ENCODE assay signal across 22 mouse cellular contexts in the genomic region with DNA sequence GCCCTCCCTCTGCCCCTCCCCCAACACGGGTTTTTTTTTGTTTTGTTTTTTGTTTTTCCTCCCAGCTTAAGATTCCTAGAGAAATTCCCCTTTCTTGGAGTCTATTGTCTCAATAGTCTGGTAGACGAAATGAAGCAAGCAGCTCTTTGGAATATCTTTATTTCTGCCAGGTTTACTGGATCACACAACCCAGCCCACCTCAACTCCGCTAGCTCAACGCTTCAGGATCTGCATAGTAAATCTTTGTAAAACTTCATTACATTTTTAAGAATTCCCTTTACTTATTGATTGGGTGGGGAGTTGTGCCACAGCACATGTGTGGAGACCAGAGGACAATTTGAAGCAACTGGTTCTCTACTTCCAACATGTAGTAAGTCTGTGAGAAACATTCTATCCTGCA. TPM values are rescaled to one million over a fixed set of nuclear protein-coding genes. Genes with fewer than 3 reads are reported as not detected.
"Had no signal": no experiment of that assay in that cellular context is flagged by ENCODE, and none has a peak within 500 bp of the region (broad histone marks: within the 10 kb centered on the region; RNA-seq: fewer than 3 reads in every experiment).

No protein-coding gene starts in this region.

- H3K4me1 ChIP-seq: hindbrain, embryonic 10.5 days; hindbrain, embryonic 12.5 days; intestine, embryonic 15.5 days; limb, embryonic 10.5 days; limb, embryonic 12.5 days had no signal

- H3K9me3 ChIP-seq: heart, embryonic 12.5 days; hindbrain, embryonic 10.5 days; hindbrain, embryonic 12.5 days; intestine, embryonic 15.5 days; limb, embryonic 10.5 days; limb, embryonic 12.5 days; liver, embryonic 12.5 days had no signal

- ATAC-seq: hindbrain, embryonic 16.5 days; inflammation-experienced regulatory T-cells, adult 6 months; liver, embryonic 12.5 days had no signal

- H3K27me3 ChIP-seq: heart, embryonic 12.5 days; intestine, embryonic 15.5 days had no signal

- H3K4me2 ChIP-seq: heart, embryonic 12.5 days; hindbrain, embryonic 12.5 days; hindbrain, embryonic 14.5 days; intestine, embryonic 15.5 days; limb, embryonic 12.5 days; liver, embryonic 12.5 days had no signal

- H3K27ac ChIP-seq: hindbrain, embryonic 10.5 days; hindbrain, embryonic 12.5 days; hindbrain, embryonic 14.5 days; intestine, embryonic 15.5 days; layer of hippocampus, adult 2 months; left cerebral cortex, adult 2 months; limb, embryonic 10.5 days; limb, embryonic 12.5 days; liver, embryonic 12.5 days; liver, embryonic 14.5 days had no signal

- H3K9ac ChIP-seq: heart, embryonic 12.5 days; hindbrain, embryonic 12.5 days; hindbrain, embryonic 14.5 days; intestine, embryonic 15.5 days; limb, embryonic 12.5 days; liver, embryonic 12.5 days; liver, embryonic 14.5 days had no signal

- DNase-seq: gastrocnemius, postnatal 14 days; heart, postnatal 10 days; heart, postnatal 4 days; kidney, adult 18-20 months; kidney, adult 8-10 months; kidney, postnatal 10 days; kidney, postnatal 25 days; kidney, postnatal 4 days; liver had no signal

- H3K4me3 ChIP-seq: heart, embryonic 12.5 days; hindbrain, embryonic 10.5 days; hindbrain, embryonic 12.5 days; intestine, embryonic 15.5 days; layer of hippocampus, adult 2 months; left cerebral cortex, adult 2 months; limb, embryonic 10.5 days; limb, embryonic 12.5 days; liver, embryonic 12.5 days had no signal

- H3K36me3 ChIP-seq: heart, embryonic 12.5 days; hindbrain, embryonic 10.5 days; hindbrain, embryonic 12.5 days; intestine, embryonic 15.5 days; limb, embryonic 10.5 days; limb, embryonic 12.5 days; liver, embryonic 12.5 days had no signal

RNA-seq across cellular contexts. Expression of a gene that starts 11.1 kb away (rescaled TPM):
- polyA plus RNA-seq: inflammation-experienced regulatory T-cells, adult 6 months had no signal
